Mouse (Mus musculus): Measurements from ENCODE around the gene Hif3a. TPM values are rescaled to one million over a fixed set of nuclear protein-coding genes. Genes with fewer than 3 reads are reported as not detected.
A peak's percentile ranks its signal among the peaks of the same experiment; 100 is the strongest.

Gene Hif3a
- polyA plus RNA-seq, 2 experiments from 2014 or later = 0.32 to 0.49 TPM

GRCm38 (mm10) chr7:17024814-17025504 is 37.3 kb downstream of the Hif3a start:
- ATAC-seq = peak; percentile 67

- no peak for ATAC-seq
Observed at GRCm38 (mm10) chr7:17024141-17024540, 38.1 kb downstream of the Hif3a start.

DNA sequence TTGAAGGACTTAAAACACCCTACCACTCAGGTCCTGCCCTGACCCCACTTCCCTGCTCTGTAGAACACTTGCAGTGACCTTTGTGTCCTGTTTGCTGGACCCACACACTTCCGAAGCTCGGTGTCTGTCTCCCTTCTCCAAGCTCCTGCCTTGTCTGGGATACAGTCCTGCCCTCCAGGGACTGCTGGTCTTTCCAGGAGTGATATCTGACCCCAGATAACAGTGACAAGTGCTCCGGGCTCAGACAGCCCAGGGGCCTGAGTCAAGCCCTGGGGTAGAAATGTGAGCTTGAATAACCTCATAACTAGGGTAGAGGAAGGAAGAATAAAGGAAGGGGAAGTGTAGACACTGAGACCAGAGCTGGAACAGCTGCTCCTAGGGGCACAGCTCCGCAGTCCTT is 38.5 kb downstream of the Hif3a start:
- no peak for ATAC-seq

GRCm38 (mm10) chr7:17022176-17022575 is 40.1 kb downstream of the Hif3a start:
- no peak for ATAC-seq

GRCm38 (mm10) chr7:17019426-17020166 is 42.6 kb downstream of the Hif3a start:
- ATAC-seq = no peak

DNA sequence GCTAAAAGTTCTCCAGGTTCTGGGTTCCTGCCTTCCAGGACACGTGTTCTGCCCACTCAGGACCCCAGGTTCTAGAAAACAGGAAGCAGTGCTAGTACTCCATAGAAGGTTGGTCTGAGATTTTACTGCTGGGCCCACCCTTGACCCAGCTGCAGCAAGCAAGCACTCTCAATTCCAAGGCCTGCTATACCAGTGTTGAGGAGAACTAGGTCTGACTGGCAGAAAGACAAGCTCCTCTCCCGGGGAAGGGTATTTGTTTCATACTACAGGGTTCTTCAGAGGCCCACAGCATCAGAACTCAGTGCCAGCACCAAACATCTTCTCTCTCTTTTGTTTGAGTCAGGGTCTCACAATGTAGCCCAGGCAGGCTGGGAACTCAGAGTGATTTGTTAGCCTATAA is 44.3 kb downstream of the Hif3a start:
- no peak for ATAC-seq

GRCm38 (mm10) chr7:17017036-17017435 is 45.2 kb downstream of the Hif3a start:
- ATAC-seq = no peak

- ATAC-seq = no peak
Observed at GRCm38 (mm10) chr7:17015381-17015780, 46.8 kb downstream of the Hif3a start.

GRCm38 (mm10) chr7:17011909-17012590 is 50.2 kb downstream of the Hif3a start:
- ATAC-seq = no peak

GRCm38 (mm10) chr7:17010010-17010347 is 52.2 kb downstream of the Hif3a start:
- no peak for ATAC-seq

- ATAC-seq = peak; percentile 75
Observed at GRCm38 (mm10) chr7:17009326-17010009, 52.8 kb downstream of the Hif3a start.

- ATAC-seq = peak; percentile 42
Observed at GRCm38 (mm10) chr7:17007300-17007699, 54.9 kb downstream of the Hif3a start.

- no peak for ATAC-seq
Observed at GRCm38 (mm10) chr7:17004716-17005115, 57.5 kb downstream of the Hif3a start.

DNA sequence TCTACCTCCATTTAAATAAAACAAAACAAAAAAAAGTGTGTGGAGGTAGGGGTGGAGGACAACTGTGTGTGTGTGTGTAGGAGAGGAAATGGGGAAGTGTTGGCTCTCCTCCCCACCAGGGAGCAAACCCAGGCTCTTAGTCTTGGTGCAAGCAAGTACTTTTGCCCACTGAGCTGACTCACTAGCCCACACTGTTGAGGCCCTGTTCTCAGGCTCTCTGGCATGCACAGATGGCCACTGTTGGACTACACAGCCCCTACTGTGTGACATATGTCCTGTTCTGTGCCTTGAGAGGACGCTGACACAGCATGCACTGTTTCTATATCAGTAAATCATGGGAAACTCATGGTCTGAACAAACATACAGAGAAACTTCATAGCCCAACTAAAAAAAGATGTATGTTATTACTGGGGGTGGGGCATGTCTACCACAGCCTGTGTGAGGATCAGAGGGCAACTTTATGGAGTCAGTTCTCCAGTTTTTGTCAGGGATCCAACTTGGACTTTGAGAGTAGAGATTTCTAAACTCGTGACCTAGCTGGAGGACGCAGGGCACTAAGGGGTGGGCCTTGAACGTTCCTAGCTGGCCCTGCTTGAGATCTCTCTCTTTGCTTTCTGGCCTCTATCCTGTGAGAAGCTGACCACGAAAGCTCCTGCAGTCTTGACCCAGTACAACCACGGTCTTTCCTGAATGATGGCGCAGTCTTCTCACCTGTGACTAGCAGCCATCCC is 58.8 kb downstream of the Hif3a start:
- no peak for ATAC-seq

- peak; percentile 84 for ATAC-seq
Observed at GRCm38 (mm10) chr7:17002375-17003195, 59.6 kb downstream of the Hif3a start.

DNA sequence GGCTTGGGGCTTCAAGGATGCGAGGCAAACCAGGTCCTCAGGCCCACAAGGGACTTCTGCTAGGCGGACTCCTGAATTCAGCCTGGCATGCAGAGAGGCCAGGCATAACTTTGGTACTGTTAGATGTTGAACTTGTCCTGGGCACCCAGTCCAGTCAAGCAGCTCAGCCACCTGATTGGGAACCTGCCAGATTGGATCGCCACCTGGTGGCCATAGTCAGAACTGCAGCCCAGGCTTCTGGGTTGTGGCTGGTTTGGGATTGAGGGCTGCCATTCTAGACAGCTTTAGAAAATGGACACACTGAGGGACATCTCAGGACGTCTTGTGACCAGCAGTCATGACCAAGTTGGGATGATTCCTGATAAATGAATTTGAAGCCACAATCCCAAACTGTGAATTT is 62.6 kb downstream of the Hif3a start:
- peak; percentile 30 for ATAC-seq

- peak; percentile 15 for ATAC-seq
Observed at GRCm38 (mm10) chr7:16999233-16999632, 63.0 kb downstream of the Hif3a start.

DNA sequence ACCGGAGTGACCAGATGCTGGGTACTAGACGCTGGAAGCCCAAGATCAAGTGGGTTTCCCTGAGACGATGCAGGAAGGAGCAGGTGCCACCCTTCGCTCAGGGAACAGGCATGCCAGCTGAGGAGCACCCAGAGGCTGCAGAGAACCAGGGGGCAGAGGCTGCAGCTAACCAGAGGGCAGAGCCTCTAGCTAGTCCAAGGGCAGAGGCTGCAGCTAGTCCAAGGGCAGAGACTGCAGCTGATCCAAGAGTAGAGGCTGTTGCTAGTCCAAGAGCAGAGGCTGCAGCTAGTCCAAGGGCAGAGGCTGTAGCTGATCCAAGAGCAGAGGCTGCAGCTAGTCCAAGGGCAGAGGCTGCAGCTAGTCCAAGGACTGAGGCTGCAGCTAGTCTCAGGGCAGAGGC is 66.9 kb downstream of the Hif3a start:
- ATAC-seq = no peak

DNA sequence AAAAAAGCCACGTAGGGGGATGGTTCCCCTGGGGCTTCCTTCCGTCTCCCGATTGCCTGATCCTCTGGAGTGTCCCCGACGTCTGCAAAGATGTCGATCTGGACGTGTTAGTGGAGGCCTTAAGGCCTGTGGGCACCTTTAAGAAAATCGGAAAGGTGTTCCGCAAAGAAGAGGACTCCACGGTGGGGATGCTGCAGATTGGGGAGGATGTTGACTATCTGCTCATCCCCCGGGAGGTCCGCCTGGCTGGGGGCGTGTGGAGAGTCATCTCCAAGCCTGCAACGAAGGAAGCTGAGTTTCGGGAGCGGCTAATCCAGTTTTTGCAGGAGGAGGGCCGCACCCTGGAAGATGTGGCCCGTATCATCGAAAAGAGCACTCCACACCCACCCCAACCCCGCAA is 67.8 kb downstream of the Hif3a start:
- no peak for ATAC-seq

- no peak for ATAC-seq
Observed at GRCm38 (mm10) chr7:16993651-16994399, 68.4 kb downstream of the Hif3a start.

GRCm38 (mm10) chr7:16992451-16992807 is 69.8 kb downstream of the Hif3a start, which contains the start of gene Ccdc8:
TSS of gene Ccdc8 (plus strand) at chr7:16992708.
- no peak for ATAC-seq
